Mouse (Mus musculus) left cerebral cortex, postnatal 4 days (tissue): ENCODE results near the gene Spcs1. TPM values are rescaled to one million over a fixed set of nuclear protein-coding genes. Genes with fewer than 3 reads are reported as not detected.

ENCODE experiments used
- DNase-seq: peaks from one replicate; pipeline ENCODE4 v3.0.0-alpha.2; 2022
- intact Hi-C: fragments of 180-260 bp; cut with DNase I; formaldehyde crosslinking; loops from one replicate; pipeline ENCODE4 v1.15.1; 2025
- total RNA-seq, 2 experiments: library from RNA; stranded (reverse); gene quantifications; 2 replicates each; pipeline ENCODE4 v1.2.3; 2021

Gene Spcs1
- total RNA-seq, 2 experiments from 2014 or later = 158 to 166 TPM

- intact Hi-C loops = no loop called here
- peak; percentile 97 for DNase-seq
Measured at GRCm38 (mm10) chr14:30951154-30951825, 50.2 kb downstream of the Spcs1 start, which contains the start of gene Nek4. Nek4 (plus strand) TSS chr14:30951377.

DNA sequence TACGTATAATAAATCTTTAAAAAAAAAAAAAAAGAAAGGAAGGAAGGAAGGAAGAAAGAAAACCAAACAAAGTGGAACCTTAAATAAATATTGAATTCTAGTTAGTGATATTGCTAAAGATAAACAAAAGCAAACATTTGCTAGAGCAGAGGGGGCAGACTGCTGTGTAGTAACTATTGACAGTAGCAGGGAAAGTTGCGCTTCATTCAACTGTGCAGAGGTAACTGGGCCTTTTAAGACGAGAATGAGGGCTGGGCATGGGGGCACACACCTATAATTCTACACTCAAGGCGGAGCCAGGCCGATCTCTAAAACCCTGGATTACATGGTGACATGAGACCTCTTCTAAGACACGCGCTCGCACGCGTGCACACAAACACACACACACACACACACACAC is 51.5 kb downstream of the Spcs1 start:
- no peak for DNase-seq
- intact Hi-C loops = loop anchor here (10.0 kb wide), 1 partner anchor 235 kb away; the partner anchor contains the start of gene Sfmbt1

Other genes with a start within 250 kb of the Spcs1 start
- gene Tmem110, start 176.1 kb downstream of the Spcs1 start, total RNA-seq = 10 to 100 TPM; 28.1 to 28.8 TPM
- 1 to 10 TPM; 1.1 to 1.4 TPM for gene Mustn1, start 122.5 kb downstream of the Spcs1 start, total RNA-seq
- not detected for gene Itih4, start 115.2 kb downstream of the Spcs1 start, total RNA-seq
- 1 to 10 TPM; 2.4 to 3.7 TPM for gene Itih3, start 77.9 kb downstream of the Spcs1 start, total RNA-seq
- not detected for gene Itih1, start 58.4 kb downstream of the Spcs1 start, total RNA-seq
- gene Nek4, start 50.3 kb downstream of the Spcs1 start, total RNA-seq = 10 to 100 TPM; 15.7 to 16.5 TPM
- gene Glt8d1, start 272 bp downstream of the Spcs1 start, total RNA-seq = 10 to 100 TPM; 43.8 to 46.2 TPM
- gene Pbrm1, start 17.5 kb upstream of the Spcs1 start, total RNA-seq = 100 to 1,000 TPM; 107 to 110 TPM
- gene Gnl3, start 17.5 kb upstream of the Spcs1 start, total RNA-seq = 10 to 100 TPM; 68.3 to 79.3 TPM
- 10 to 100 TPM; 24.8 to 25.7 TPM for gene Smim4, start 127.3 kb upstream of the Spcs1 start, total RNA-seq
- gene Nt5dc2, start 129.4 kb upstream of the Spcs1 start, total RNA-seq = 10 to 100 TPM; 16.9 to 19.4 TPM
- 10 to 100 TPM; 23.9 to 30.5 TPM for gene Stab1, start 167.0 kb upstream of the Spcs1 start, total RNA-seq
- gene Tnnc1, start 206.6 kb upstream of the Spcs1 start, total RNA-seq = 1 to 10 TPM; 1.4 to 1.7 TPM
- 100 to 1,000 TPM; 446 to 469 TPM for gene Nisch, start 215.3 kb upstream of the Spcs1 start, total RNA-seq
- 1 to 10 TPM; 2.5 to 2.6 TPM for gene Sema3g, start 216.2 kb upstream of the Spcs1 start, total RNA-seq
- gene Phf7, start 249.6 kb upstream of the Spcs1 start, total RNA-seq = 1 to 10 TPM; 5.3 to 5.8 TPM
- gene Bap1, start 249.8 kb upstream of the Spcs1 start, total RNA-seq = 100 to 1,000 TPM; 112 to 123 TPM